Mouse (Mus musculus) MEL (cell line): ENCODE data around the gene Rexo1. TPM values are rescaled to one million over a fixed set of nuclear protein-coding genes. Genes with fewer than 3 reads are reported as not detected.

ENCODE experiments used
- DNase-seq: peaks from one replicate; pipeline ENCODE4 v3.0.0; 2011; ENCODE audit warnings: low read depth, low spot score
- H3K27ac ChIP-seq: 2 replicates; pipeline ENCODE4 v1.5.1; 2012; ENCODE audit warnings: low read depth, mild to moderate bottlenecking, control low read depth, low read length, moderate library complexity; ENCODE audit not compliant: control insufficient read depth
- H3K27me3 ChIP-seq, 2 experiments: fragments of 150-350 bp in 1 of 2; sonication (generic) in 1 of 2; 2 replicates each; pipeline ENCODE4 v1.6.1; 2012; ENCODE audit warnings: low read length in 2 of 2, mild to moderate bottlenecking in 2 of 2, improper control_type of control experiment in 1 of 2, moderate library complexity in 1 of 2; ENCODE audit not compliant: insufficient read depth in 2 of 2, control insufficient read depth in 1 of 2
- H3K36me3 ChIP-seq, 2 experiments: 2 replicates each; pipeline ENCODE4 v1.6.1; 2012 to 2014; ENCODE audit warnings: low read length in 2 of 2, improper control_type of control experiment in 1 of 2, inconsistent platforms in 1 of 2, mild to moderate bottlenecking in 1 of 2; ENCODE audit not compliant: insufficient read depth in 2 of 2, control insufficient read depth in 1 of 2
- H3K4me1 ChIP-seq, 2 experiments: fragments of 150-350 bp in 1 of 2; sonication (generic) in 1 of 2; 2 replicates each; pipeline ENCODE4 v1.6.1; 2012; ENCODE audit warnings: low read length in 2 of 2, improper control_type of control experiment in 1 of 2, mild to moderate bottlenecking in 1 of 2; ENCODE audit not compliant: insufficient read depth in 2 of 2, control insufficient read depth in 1 of 2
- H3K4me3 ChIP-seq, 2 experiments: fragments of 150-350 bp in 1 of 2; sonication (generic) in 1 of 2; 2 replicates each; pipeline ENCODE4 v1.5.1; 2012; ENCODE audit warnings: low read depth in 2 of 2, low read length in 2 of 2, mild to moderate bottlenecking in 2 of 2, moderate library complexity in 2 of 2, control low read depth in 1 of 2, improper control_type of control experiment in 1 of 2; ENCODE audit not compliant: control insufficient read depth in 1 of 2, insufficient read depth in 1 of 2
- H3K79me2 ChIP-seq: 2 replicates; pipeline ENCODE4 v1.6.1; 2012; ENCODE audit warnings: mild to moderate bottlenecking, low read length, moderate library complexity; ENCODE audit not compliant: control insufficient read depth, poor library complexity, insufficient read depth
- H3K9ac ChIP-seq: 2 replicates; pipeline ENCODE4 v1.6.1; 2012; ENCODE audit warnings: low read depth, mild to moderate bottlenecking, control low read depth, low read length, moderate library complexity; ENCODE audit not compliant: control insufficient read depth, poor library complexity, severe bottlenecking
- H3K9me3 ChIP-seq: fragments of 150-350 bp; sonication (generic); replicated peaks from 2 replicates; pipeline ENCODE4 v1.6.1; 2012; ENCODE audit warnings: mild to moderate bottlenecking, low read length, improper control_type of control experiment, moderate library complexity; ENCODE audit not compliant: insufficient read depth
- BHLHE40 ChIP-seq: IDR thresholded peaks from 2 replicates; pipeline ENCODE4 v1.6.1; 2012; ENCODE audit warnings: low read depth, mild to moderate bottlenecking, inconsistent platforms, low read length, improper control_type of control experiment, borderline replicate concordance
- CTCF ChIP-seq, 3 experiments: IDR thresholded peaks in 2 of 3; conservative IDR thresholded peaks in 1 of 3; 2 replicates each; pipeline ENCODE4 v1.5.1; 2011 to 2012; ENCODE audit warnings: low read length in 3 of 3, low read depth in 2 of 3, mild to moderate bottlenecking in 2 of 3, improper control_type of control experiment in 1 of 3, inconsistent platforms in 1 of 3, mixed read lengths in 1 of 3, moderate library complexity in 1 of 3; ENCODE audit not compliant: control insufficient read depth in 1 of 3, insufficient read depth in 1 of 3, poor library complexity in 1 of 3, severe bottlenecking in 1 of 3
- E2F4 ChIP-seq: IDR thresholded peaks from 2 replicates; pipeline ENCODE4 v1.6.1; 2011; ENCODE audit warnings: low read depth, low read length, improper control_type of control experiment, borderline replicate concordance
- ELF1 ChIP-seq: IDR thresholded peaks from 2 replicates; pipeline ENCODE4 v1.6.1; 2014; ENCODE audit warnings: low read depth, mild to moderate bottlenecking, inconsistent platforms, low read length, improper control_type of control experiment, moderate library complexity
- ETS1 ChIP-seq: IDR thresholded peaks from 2 replicates; pipeline ENCODE4 v1.6.1; 2012; ENCODE audit warnings: low read depth, mild to moderate bottlenecking, inconsistent platforms, low read length, improper control_type of control experiment, moderate library complexity
- GABPA ChIP-seq: IDR thresholded peaks from 2 replicates; pipeline ENCODE4 v1.6.1; 2012; ENCODE audit warnings: low read depth, mild to moderate bottlenecking, inconsistent platforms, low read length, improper control_type of control experiment, moderate library complexity
- HCFC1 ChIP-seq: IDR thresholded peaks from 2 replicates; pipeline ENCODE4 v1.6.1; 2012; ENCODE audit warnings: low read depth, mild to moderate bottlenecking, inconsistent platforms, low read length, improper control_type of control experiment, moderate library complexity
- MAFK ChIP-seq: IDR thresholded peaks from 2 replicates; pipeline ENCODE4 v1.6.1; 2011; ENCODE audit warnings: low read depth, mild to moderate bottlenecking, low read length, improper control_type of control experiment, borderline replicate concordance
- MAZ ChIP-seq: IDR thresholded peaks from 2 replicates; pipeline ENCODE4 v1.6.1; 2012; ENCODE audit warnings: low read depth, mild to moderate bottlenecking, inconsistent platforms, low read length, improper control_type of control experiment
- MXI1 ChIP-seq: IDR thresholded peaks from 2 replicates; pipeline ENCODE4 v1.6.1; 2011; ENCODE audit warnings: mild to moderate bottlenecking, low read depth, low read length, improper control_type of control experiment
- NELFE ChIP-seq: IDR thresholded peaks from 2 replicates; pipeline ENCODE4 v1.6.1; 2011; ENCODE audit warnings: low read depth, low read length, improper control_type of control experiment
- NRF1 ChIP-seq: IDR thresholded peaks from 2 replicates; pipeline ENCODE4 v1.6.1; 2014; ENCODE audit warnings: low read depth, mild to moderate bottlenecking, inconsistent platforms, low read length, improper control_type of control experiment, moderate library complexity; ENCODE audit not compliant: poor library complexity, insufficient read depth, severe bottlenecking
- POLR2A ChIP-seq, 2 experiments: IDR thresholded peaks; 2 replicates each; pipeline ENCODE4 v1.6.1; 2011 to 2012; ENCODE audit warnings: low read length in 2 of 2, mild to moderate bottlenecking in 2 of 2, control low read depth in 1 of 2, improper control_type of control experiment in 1 of 2, low read depth in 1 of 2, moderate library complexity in 1 of 2; ENCODE audit not compliant: control insufficient read depth in 1 of 2, insufficient read depth in 1 of 2, poor library complexity in 1 of 2
- POLR2AphosphoS2 ChIP-seq: IDR thresholded peaks from 2 replicates; pipeline ENCODE4 v1.6.1; 2011; ENCODE audit warnings: low read length, improper control_type of control experiment
- POLR2AphosphoS5 ChIP-seq: IDR thresholded peaks from 2 replicates; pipeline ENCODE4 v1.6.1; 2012; ENCODE audit warnings: low read depth, borderline replicate concordance, mild to moderate bottlenecking, inconsistent platforms, low read length, moderate library complexity, mixed read lengths
- RAD21 ChIP-seq: IDR thresholded peaks from 2 replicates; pipeline ENCODE4 v1.6.1; 2011; ENCODE audit warnings: mild to moderate bottlenecking, low read depth, low read length, improper control_type of control experiment
- RCOR1 ChIP-seq: IDR thresholded peaks from 2 replicates; pipeline ENCODE4 v1.6.1; 2012; ENCODE audit warnings: low read depth, mild to moderate bottlenecking, inconsistent platforms, low read length, improper control_type of control experiment
- SIN3A ChIP-seq: IDR thresholded peaks from 2 replicates; pipeline ENCODE4 v1.6.1; 2012; ENCODE audit warnings: low read length, improper control_type of control experiment, inconsistent platforms
- SMC3 ChIP-seq: IDR thresholded peaks from 2 replicates; pipeline ENCODE4 v1.6.1; 2011; ENCODE audit warnings: low read depth, low read length, improper control_type of control experiment
- TAL1 ChIP-seq: IDR thresholded peaks from 2 replicates; pipeline ENCODE4 v1.6.1; 2012; ENCODE audit warnings: mild to moderate bottlenecking, inconsistent platforms, low read length, moderate library complexity, mixed read lengths
- TBP ChIP-seq: IDR thresholded peaks from 2 replicates; pipeline ENCODE4 v1.8.0; 2011; ENCODE audit warnings: low read depth, low read length, improper control_type of control experiment
- TCF12 ChIP-seq: IDR thresholded peaks from 2 replicates; pipeline ENCODE4 v1.6.1; 2014; ENCODE audit warnings: low read depth, mild to moderate bottlenecking, inconsistent platforms, low read length, improper control_type of control experiment, moderate library complexity
- USF1 ChIP-seq: IDR thresholded peaks from 2 replicates; pipeline ENCODE4 v1.6.1; 2014; ENCODE audit warnings: low read depth, mild to moderate bottlenecking, inconsistent platforms, low read length, improper control_type of control experiment, moderate library complexity
- USF2 ChIP-seq, 2 experiments: IDR thresholded peaks; 2 replicates each; pipeline ENCODE4 v1.6.1; 2011 to 2012; ENCODE audit warnings: improper control_type of control experiment in 2 of 2, low read length in 2 of 2, borderline replicate concordance in 1 of 2, inconsistent platforms in 1 of 2, low read depth in 1 of 2, mild to moderate bottlenecking in 1 of 2; ENCODE audit not compliant: insufficient read depth in 1 of 2
- ZC3H11A ChIP-seq: IDR thresholded peaks from 2 replicates; pipeline ENCODE4 v1.6.1; 2012; ENCODE audit warnings: low read depth, mild to moderate bottlenecking, inconsistent platforms, low read length, improper control_type of control experiment
- ZKSCAN1 ChIP-seq: IDR thresholded peaks from 2 replicates; pipeline ENCODE4 v1.6.1; 2012; ENCODE audit warnings: low read depth, mild to moderate bottlenecking, inconsistent platforms, low read length, improper control_type of control experiment, moderate library complexity
- ZMIZ1 ChIP-seq: IDR thresholded peaks from 2 replicates; pipeline ENCODE4 v1.6.1; 2012; ENCODE audit warnings: low read depth, mild to moderate bottlenecking, inconsistent platforms, low read length, improper control_type of control experiment, moderate library complexity
- ZNF384 ChIP-seq: IDR thresholded peaks from 2 replicates; pipeline ENCODE4 v1.6.1; 2012; ENCODE audit warnings: low read depth, mild to moderate bottlenecking, inconsistent platforms, low read length, improper control_type of control experiment
- polyA plus RNA-seq, 2 experiments: library from polyadenylated mRNA; stranded (reverse) in 1 of 2; unstranded in 1 of 2; fragments of >175 nt in 1 of 2; fragments of >200 nt in 1 of 2; gene quantifications; 2 replicates each; pipeline versions ENCODE4 v1.2.1 to v1.2.4; 2012; ENCODE audit warnings: low replicate concordance in 2 of 2, low read depth in 1 of 2; ENCODE audit not compliant: insufficient read length in 2 of 2, insufficient read depth in 1 of 2, missing spikeins in 1 of 2
- total RNA-seq: library from RNA; depleted of rRNA; stranded (reverse); fragments of 300-350 nt; gene quantifications from 2 replicates; pipeline ENCODE4 v1.2.3, GENCODE M21; 2012

The Rexo1 gene
- total and polyA plus RNA-seq, 3 experiments, result 14.7 to 54.6 TPM; not detected in 1

GRCm38 (mm10) chr10:80589879-80590854 is 28.8 kb upstream of the Rexo1 start, which contains the start of gene Abhd17a:
Gene Abhd17a, minus strand, starts transcription at chr10:80590341.
- H3K36me3 ChIP-seq, result no peaks in the 10 kb centered on the region
- H3K9me3 ChIP-seq, result no peaks in the 10 kb centered on the region
- H3K27ac ChIP-seq, result peak within 1 kb of the TSS; percentile 36; the same call in 1 of the 2 replicates
- H3K27me3 ChIP-seq, result no peaks in the 10 kb centered on the region
- peak within 1 kb of the TSS; percentile 84 for H3K9ac ChIP-seq
- no peak for TF ChIP-seq ZKSCAN1
- peak; percentile 88 for TF ChIP-seq NELFE
- TF ChIP-seq MAFK, result no peak
- TF ChIP-seq MAZ, result peak; percentile 86; the same call in 1 of the 2 replicates
- TF ChIP-seq ELF1, result peak; percentile 89
- TF ChIP-seq NRF1, result peak; percentile 78
- TF ChIP-seq POLR2AphosphoS2, result no peak; the same call in 1 of the 2 replicates
- peak; percentile 76 for TF ChIP-seq SIN3A
- TF ChIP-seq E2F4, result no peak
- no peak for TF ChIP-seq ZC3H11A
- no peak for TF ChIP-seq SMC3
- TF ChIP-seq USF2 (IDR thresholded peaks at IDR 0.05; ENCODE audit: borderline replicate concordance in 1 of 2, insufficient read depth in 1 of 2, low read depth in 1 of 2, low read length in 2 of 2), result no peak
- TF ChIP-seq RAD21, result no peak
- TF ChIP-seq MXI1, result peak; percentile 23
- TF ChIP-seq POLR2AphosphoS5, result no peak
- peak; percentile 54; the same call in 1 of the 2 replicates for TF ChIP-seq USF1
- TF ChIP-seq ETS1, result peak; percentile 9; the same call in 1 of the 2 replicates
- no peak for TF ChIP-seq ZNF384
- peak; percentile 59 for TF ChIP-seq TCF12
- TF ChIP-seq HCFC1, result peak; percentile 84
- TF ChIP-seq POLR2A (IDR thresholded peaks at IDR 0.05; ENCODE audit: control insufficient read depth in 1 of 2, insufficient read depth in 1 of 2, low read depth in 1 of 2, low read length in 2 of 2, poor library complexity in 1 of 2), result peak; percentile 88 to 95
- TF ChIP-seq RCOR1, result no peak; the same call in 1 of the 2 replicates
- TF ChIP-seq TBP, result peak; percentile 60
- no peak for TF ChIP-seq ZMIZ1
- no peak for TF ChIP-seq TAL1
- TF ChIP-seq CTCF (IDR thresholded peaks at IDR 0.05 in 2 of 3, conservative IDR thresholded peaks at IDR 0.05 in 1 of 3; ENCODE audit: control insufficient read depth in 1 of 3, insufficient read depth in 1 of 3, low read depth in 2 of 3, low read length in 3 of 3, poor library complexity in 1 of 3, severe bottlenecking in 1 of 3), result no peak
- TF ChIP-seq BHLHE40, result no peak
- no peak for TF ChIP-seq GABPA
- peaks cover 5 to 12% of the 10 kb centered on the region in 2 experiments; a peak in 3 of 4 replicates for H3K4me1 ChIP-seq
- peaks cover 34% of the 10 kb centered on the region for H3K79me2 ChIP-seq
- DNase-seq, result peak; percentile 99
- peak within 1 kb of the TSS; percentile 82 to 93 for H3K4me3 ChIP-seq
